Mouse (Mus musculus) cortical plate, adult 2 months (tissue): ENCODE results near the gene Ranbp17. TPM values are rescaled to one million over a fixed set of nuclear protein-coding genes. Genes with fewer than 3 reads are reported as not detected.

Experiments used
- H3K27ac ChIP-seq: fragments of 200-500 bp; 2 replicates; pipeline ENCODE4 v1.5.1; 2012; ENCODE audit warnings: low read length, control low read depth, inconsistent platforms; ENCODE audit not compliant: insufficient read depth
- H3K4me1 ChIP-seq: fragments of 200-500 bp; 2 replicates; pipeline ENCODE4 v1.6.1; 2011; ENCODE audit warnings: low read length; ENCODE audit not compliant: control insufficient read depth, insufficient read depth
- H3K4me3 ChIP-seq: fragments of 200-500 bp; 2 replicates; pipeline ENCODE4 v1.5.1; 2011; ENCODE audit warnings: mild to moderate bottlenecking, low read length, control low read depth; ENCODE audit not compliant: insufficient read depth
- CTCF ChIP-seq: fragments of 200-500 bp; IDR thresholded peaks from 2 replicates; pipeline ENCODE4 v1.5.1; 2011; ENCODE audit warnings: mild to moderate bottlenecking, control low read depth, low read length; ENCODE audit not compliant: insufficient read depth; ENCODE audit errors: extremely low read depth
- POLR2A ChIP-seq: fragments of 200-500 bp; IDR thresholded peaks from 2 replicates; pipeline ENCODE4 v1.6.1; 2011; ENCODE audit warnings: mild to moderate bottlenecking, low read length, control low read depth; ENCODE audit not compliant: insufficient read depth; ENCODE audit errors: extremely low read depth
- polyA plus RNA-seq: library from polyadenylated mRNA; depleted of rRNA; stranded (reverse); fragments of >200 nt; gene quantifications from 2 replicates; pipeline ENCODE4 v1.2.3, GENCODE M21; 2012; rRNA removed

Gene Ranbp17
- 3.4 and 3.6 TPM in 2 replicates for polyA plus RNA-seq

GRCm38 (mm10) chr11:33513376-33513991 lies at the start of gene Ranbp17:
Gene Ranbp17 (minus strand): TSS chr11:33513746.
- Histone ChIP-seq H3K4me1 (0 out of 2 replicates have a peak, but pooled peaks cover 2% of the 10 kb centered on the region), H3K27ac (0 out of 2 replicates have a peak within 1 kb of the TSS, but pooled peaks have one; percentile 20), H3K4me3 (peak within 1 kb of the TSS; percentile 52)
- TF ChIP-seq POLR2A = no peak
- TF ChIP-seq CTCF = no peak

DNA sequence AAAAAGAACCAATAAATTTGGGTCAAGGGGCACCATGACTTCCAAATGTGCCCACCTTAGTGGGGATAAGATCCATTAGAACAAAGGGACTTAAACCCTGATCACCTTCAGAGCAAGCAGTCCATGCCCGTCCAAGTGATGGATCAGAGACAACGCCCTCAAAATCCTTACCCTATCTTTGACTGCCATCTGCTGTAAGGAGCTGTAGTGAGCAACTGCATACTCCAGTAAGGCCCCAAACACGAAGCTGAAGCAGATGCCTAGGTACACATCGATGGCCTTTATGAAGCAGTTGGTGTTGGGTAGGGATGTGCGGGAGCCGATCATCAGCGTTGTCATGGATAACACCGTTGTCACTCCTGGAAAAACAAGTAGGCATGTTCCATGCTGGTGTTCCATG lies 40.6 kb upstream of the Ranbp17 start:
- no peak for TF ChIP-seq POLR2A
- TF ChIP-seq CTCF = peak; percentile 73

GRCm38 (mm10) chr11:33550861-33551560 lies 37.5 kb upstream of the Ranbp17 start:
- Histone ChIP-seq H3K4me3 (no peak overlapping the region), H3K27ac (no peak overlapping the region), H3K4me1 (no peaks in the 10 kb centered on the region)
- no peak for TF ChIP-seq CTCF
- no peak for TF ChIP-seq POLR2A

More for the DNA sequence above, 40.6 kb upstream of the Ranbp17 start:
- H3K4me3 ChIP-seq = no peak overlapping the region
- H3K4me1 ChIP-seq = no peaks in the 10 kb centered on the region
- no peak overlapping the region for H3K27ac ChIP-seq

DNA sequence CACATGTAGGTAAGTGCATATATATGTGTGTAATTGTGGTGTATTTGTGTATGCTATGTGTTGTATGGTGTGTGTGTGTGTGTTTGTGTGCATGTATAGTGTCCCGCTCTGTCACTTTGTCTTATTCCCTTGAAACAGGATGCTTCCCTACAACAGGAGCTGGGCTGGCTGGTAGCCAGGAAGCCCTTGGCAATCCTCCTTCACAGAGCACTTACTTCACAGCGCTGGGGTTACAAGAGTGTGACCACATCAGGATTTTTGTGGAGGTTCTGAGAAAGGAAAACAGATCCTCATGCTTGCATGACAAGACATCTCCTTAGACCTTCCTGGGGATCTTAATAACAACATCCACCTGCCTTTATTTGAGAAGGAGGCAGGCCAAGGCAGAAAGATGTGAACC lies 33.8 kb upstream of the Ranbp17 start:
- no peak overlapping the region for H3K4me3 ChIP-seq
- TF ChIP-seq CTCF = no peak
- TF ChIP-seq POLR2A = no peak
- no peak overlapping the region for H3K27ac ChIP-seq
- no peaks in the 10 kb centered on the region for H3K4me1 ChIP-seq

DNA sequence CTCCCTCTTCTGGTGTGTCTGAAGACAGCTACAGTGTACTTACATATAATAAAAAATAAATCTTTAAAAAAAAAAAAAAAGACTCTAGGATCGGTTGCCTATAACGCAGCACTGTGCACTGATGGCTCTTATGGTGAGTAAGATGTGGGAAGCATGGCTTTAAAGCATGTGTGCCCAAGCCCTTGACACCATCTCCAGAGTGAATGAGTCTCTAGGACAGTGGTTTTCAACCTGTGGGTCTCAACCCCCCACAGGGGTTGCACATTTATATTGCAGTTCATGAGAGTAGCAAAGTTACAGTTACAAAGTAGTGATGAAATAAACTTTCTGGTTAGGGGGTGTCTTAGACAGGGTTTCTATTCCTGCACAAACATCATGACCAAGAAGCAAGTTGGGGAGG lies 31.4 kb upstream of the Ranbp17 start:
- TF ChIP-seq CTCF = no peak
- TF ChIP-seq POLR2A = no peak
- no peak overlapping the region for H3K4me3 ChIP-seq
- H3K4me1 ChIP-seq = no peaks in the 10 kb centered on the region
- H3K27ac ChIP-seq = no peak overlapping the region

GRCm38 (mm10) chr11:33544121-33544520 lies 30.6 kb upstream of the Ranbp17 start:
- Histone ChIP-seq H3K4me3 (no peak overlapping the region), H3K27ac (no peak overlapping the region), H3K4me1 (no peaks in the 10 kb centered on the region)
- no peak for TF ChIP-seq POLR2A
- no peak for TF ChIP-seq CTCF

GRCm38 (mm10) chr11:33537390-33538125 lies 24.0 kb upstream of the Ranbp17 start:
- TF ChIP-seq POLR2A (no peak), CTCF (no peak)
- no peak overlapping the region for H3K27ac ChIP-seq
- no peaks in the 10 kb centered on the region for H3K4me1 ChIP-seq
- no peak overlapping the region for H3K4me3 ChIP-seq

DNA sequence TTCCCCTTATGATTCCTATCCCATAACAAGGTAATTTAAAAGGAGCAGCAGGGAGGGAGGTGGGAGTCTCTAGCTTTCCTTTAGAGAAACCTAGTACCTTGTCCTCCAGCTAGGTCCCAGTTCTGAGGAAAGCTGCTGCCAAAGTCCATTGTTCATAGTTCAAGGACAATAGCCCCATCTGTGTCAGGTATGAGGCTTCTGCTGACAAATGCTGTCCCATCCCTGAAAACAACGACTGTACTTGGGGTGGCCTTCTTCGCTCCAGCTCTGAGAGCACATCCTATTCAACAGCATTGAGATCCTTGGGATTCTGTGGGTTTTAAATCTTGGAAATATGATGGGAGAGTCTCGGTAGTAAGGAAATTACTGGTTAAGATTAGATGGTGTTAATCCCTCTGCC lies 23.1 kb upstream of the Ranbp17 start:
- Histone ChIP-seq H3K4me3 (no peak overlapping the region), H3K27ac (no peak overlapping the region), H3K4me1 (no peaks in the 10 kb centered on the region)
- TF ChIP-seq CTCF (no peak), POLR2A (no peak)

DNA sequence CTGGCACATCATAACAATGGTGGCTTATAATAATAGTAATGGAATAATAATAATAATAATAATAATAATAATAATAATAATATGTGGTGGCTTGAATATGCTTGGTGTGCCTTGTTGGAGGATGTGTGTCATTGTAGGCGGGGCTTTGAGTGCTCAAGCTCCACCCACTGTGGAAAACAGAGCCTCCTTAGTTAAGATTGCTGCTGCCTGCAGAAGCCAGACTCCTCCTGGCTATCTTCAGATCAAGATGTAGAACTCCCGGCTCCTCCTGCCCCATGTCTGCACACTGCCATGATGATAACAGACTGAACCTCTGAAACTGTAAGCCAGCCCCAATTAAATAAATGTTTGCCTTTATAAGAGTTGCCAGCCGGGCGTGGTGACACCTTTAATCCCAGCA lies 21.0 kb upstream of the Ranbp17 start:
- no peak for TF ChIP-seq CTCF
- TF ChIP-seq POLR2A = no peak
- Histone ChIP-seq H3K4me1 (no peaks in the 10 kb centered on the region), H3K4me3 (no peak overlapping the region), H3K27ac (no peak overlapping the region)
